Mouse (Mus musculus): ENCODE measurements at regions not wholly inside any gene's neighbourhood (a gene's known extent, or its start where the extent isn't known, plus 50 kb on each side); places are given as distances from the start of the nearest gene placed in this dataset.
A peak's percentile ranks its signal among the peaks of the same experiment; 100 is the strongest.

- Histone ChIP-seq H3K9me3 (replicated peaks; ENCODE audit: control insufficient read depth, low read length) (no peaks in the 10 kb centered on the region), H3K27ac (ENCODE audit: low read depth) (no peak overlapping the region), H3K27me3 (ENCODE audit: control insufficient read depth, insufficient read depth, low read length) (no peaks in the 10 kb centered on the region), H3K9ac (replicated peaks; ENCODE audit: low read depth, low read length) (no peak overlapping the region), H3K4me3 (ENCODE audit: low read depth, low read length) (no peak overlapping the region), H3K36me3 (replicated peaks; ENCODE audit: control insufficient read depth, insufficient read depth, low read length) (no peaks in the 10 kb centered on the region), H3K4me2 (ENCODE audit: low read depth, low read length) (no peak overlapping the region), H3K4me1 (ENCODE audit: control insufficient read depth, insufficient read depth) (no peaks in the 10 kb centered on the region)
- no peak for TF ChIP-seq CTCF (IDR thresholded peaks at IDR 0.05; ENCODE audit: low read depth)
- TF ChIP-seq EP300 (IDR thresholded peaks at IDR 0.05; ENCODE audit: low read depth): no peak
- DNase-seq (ENCODE audit: low spot score) (no peak), ATAC-seq (ENCODE audit: insufficient read depth, low read depth) (no peak)
Measured at GRCm38 (mm10) chr6:148719062-148719461, 112.2 kb downstream of the Ipo8 start.

GRCm38 (mm10) chr6:148710406-148710805 lies 120.9 kb downstream of the Ipo8 start:
- TF ChIP-seq CTCF (IDR thresholded peaks at IDR 0.05; ENCODE audit: low read depth) (no peak), EP300 (IDR thresholded peaks at IDR 0.05; ENCODE audit: low read depth) (no peak)
- no peak overlapping the region for H3K4me3 ChIP-seq (ENCODE audit: low read depth, low read length)
- 76% methylated on average over 3 of the region's 3 CpGs for WGBS
- H3K9me3 ChIP-seq (replicated peaks; ENCODE audit: control insufficient read depth, low read length): no peaks in the 10 kb centered on the region
- ATAC-seq (ENCODE audit: insufficient read depth, low read depth) (no peak), DNase-seq (ENCODE audit: low spot score) (no peak)
- no peaks in the 10 kb centered on the region for H3K36me3 ChIP-seq (replicated peaks; ENCODE audit: control insufficient read depth, insufficient read depth, low read length)
- H3K4me1 ChIP-seq (ENCODE audit: control insufficient read depth, insufficient read depth): no peaks in the 10 kb centered on the region
- H3K27me3 ChIP-seq (ENCODE audit: control insufficient read depth, insufficient read depth, low read length): no peaks in the 10 kb centered on the region
- H3K27ac ChIP-seq (ENCODE audit: low read depth): no peak overlapping the region
- no peak overlapping the region for H3K4me2 ChIP-seq (ENCODE audit: low read depth, low read length)
- no peak overlapping the region for H3K9ac ChIP-seq (replicated peaks; ENCODE audit: low read depth, low read length)

DNA sequence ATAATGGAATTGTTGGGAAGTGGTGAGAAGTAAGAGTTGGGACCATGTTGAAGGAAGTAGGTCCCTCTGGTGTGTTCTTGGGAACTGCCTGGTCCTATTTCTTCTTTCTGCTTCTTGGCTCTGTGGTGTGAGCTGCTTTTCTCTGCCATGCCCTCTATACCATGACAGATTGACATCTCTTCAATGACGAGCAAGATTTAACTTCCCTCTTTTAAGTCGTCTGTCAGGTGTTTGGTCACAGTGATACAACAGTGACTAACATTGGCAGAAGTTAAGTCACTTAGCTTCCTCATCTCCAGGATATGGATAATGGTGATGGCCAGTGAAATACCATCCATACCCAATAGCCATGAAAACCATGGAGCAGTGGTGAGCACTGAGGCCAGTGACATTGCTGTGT lies 122.9 kb downstream of the Ipo8 start:
- WGBS: 86% methylated on average over 2 of the region's 2 CpGs
- ATAC-seq (ENCODE audit: insufficient read depth, low read depth): no peak
- no peak for TF ChIP-seq EP300 (IDR thresholded peaks at IDR 0.05; ENCODE audit: low read depth)
- TF ChIP-seq CTCF (IDR thresholded peaks at IDR 0.05; ENCODE audit: low read depth): no peak

GRCm38 (mm10) chr6:148705711-148706110 lies 125.6 kb downstream of the Ipo8 start:
- no peak overlapping the region for H3K27ac ChIP-seq (ENCODE audit: low read depth)
- H3K9me3 ChIP-seq (replicated peaks; ENCODE audit: control insufficient read depth, low read length): no peaks in the 10 kb centered on the region
- H3K4me3 ChIP-seq (ENCODE audit: low read depth, low read length): no peak overlapping the region
- DNase-seq (ENCODE audit: low spot score) (peak; percentile 15), ATAC-seq (ENCODE audit: insufficient read depth, low read depth) (no peak)
- H3K9ac ChIP-seq (replicated peaks; ENCODE audit: low read depth, low read length): no peak overlapping the region
- no peaks in the 10 kb centered on the region for H3K36me3 ChIP-seq (replicated peaks; ENCODE audit: control insufficient read depth, insufficient read depth, low read length)
- WGBS: 32% methylated on average over 2 of the region's 2 CpGs
- no peaks in the 10 kb centered on the region for H3K27me3 ChIP-seq (ENCODE audit: control insufficient read depth, insufficient read depth, low read length)
- TF ChIP-seq CTCF (IDR thresholded peaks at IDR 0.05; ENCODE audit: low read depth) (peak; percentile 48), EP300 (IDR thresholded peaks at IDR 0.05; ENCODE audit: low read depth) (no peak)
- no peak overlapping the region for H3K4me2 ChIP-seq (ENCODE audit: low read depth, low read length)
- H3K4me1 ChIP-seq (ENCODE audit: control insufficient read depth, insufficient read depth): no peaks in the 10 kb centered on the region

More for the DNA sequence above, 122.9 kb downstream of the Ipo8 start:
- H3K4me3 ChIP-seq (ENCODE audit: low read depth, low read length): no peak overlapping the region
- no peaks in the 10 kb centered on the region for H3K36me3 ChIP-seq (replicated peaks; ENCODE audit: control insufficient read depth, insufficient read depth, low read length)
- H3K9me3 ChIP-seq (replicated peaks; ENCODE audit: control insufficient read depth, low read length): no peaks in the 10 kb centered on the region
- H3K4me2 ChIP-seq (ENCODE audit: low read depth, low read length): no peak overlapping the region
- H3K9ac ChIP-seq (replicated peaks; ENCODE audit: low read depth, low read length): no peak overlapping the region
- no peak for DNase-seq (ENCODE audit: low spot score)
- H3K4me1 ChIP-seq (ENCODE audit: control insufficient read depth, insufficient read depth): no peaks in the 10 kb centered on the region
- no peak overlapping the region for H3K27ac ChIP-seq (ENCODE audit: low read depth)
- no peaks in the 10 kb centered on the region for H3K27me3 ChIP-seq (ENCODE audit: control insufficient read depth, insufficient read depth, low read length)

DNA sequence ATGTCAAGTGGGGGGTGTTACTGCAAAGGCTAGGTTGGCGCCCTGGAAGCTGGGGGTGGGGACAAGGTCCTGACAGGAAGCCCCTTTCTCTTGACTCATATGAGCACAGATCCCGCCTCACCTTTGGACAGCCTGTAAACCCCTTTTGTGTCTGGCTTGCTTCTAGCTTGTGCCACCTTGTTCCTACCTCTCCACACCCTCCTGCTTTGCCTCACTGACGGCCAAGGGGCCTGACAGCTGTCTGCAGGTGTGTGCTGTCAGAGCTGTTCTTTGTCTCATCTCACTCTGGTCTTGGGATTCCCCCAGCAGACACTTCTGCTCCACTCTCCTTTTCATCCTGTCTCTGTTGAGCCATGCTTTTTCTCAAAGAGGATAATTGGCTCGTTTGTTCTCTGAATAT lies 137.9 kb downstream of the Ipo8 start:
- no peak overlapping the region for H3K27ac ChIP-seq (ENCODE audit: low read depth)
- ATAC-seq (ENCODE audit: insufficient read depth, low read depth) (0 out of 2 replicates have a peak, but pooled peaks have one; percentile 36), DNase-seq (ENCODE audit: low spot score) (no peak)
- no peak overlapping the region for H3K4me3 ChIP-seq (ENCODE audit: low read depth, low read length)
- H3K36me3 ChIP-seq (replicated peaks; ENCODE audit: control insufficient read depth, insufficient read depth, low read length): no peaks in the 10 kb centered on the region
- H3K9me3 ChIP-seq (replicated peaks; ENCODE audit: control insufficient read depth, low read length): no peaks in the 10 kb centered on the region
- H3K4me2 ChIP-seq (ENCODE audit: low read depth, low read length): no peak overlapping the region
- H3K9ac ChIP-seq (replicated peaks; ENCODE audit: low read depth, low read length): no peak overlapping the region
- H3K4me1 ChIP-seq (ENCODE audit: control insufficient read depth, insufficient read depth): no peaks in the 10 kb centered on the region
- no peak for TF ChIP-seq CTCF (IDR thresholded peaks at IDR 0.05; ENCODE audit: low read depth)
- no peak for TF ChIP-seq EP300 (IDR thresholded peaks at IDR 0.05; ENCODE audit: low read depth)
- no peaks in the 10 kb centered on the region for H3K27me3 ChIP-seq (ENCODE audit: control insufficient read depth, insufficient read depth, low read length)
- 12% methylated on average over 4 of the region's 4 CpGs for WGBS

GRCm38 (mm10) chr6:148687770-148688169 lies 143.5 kb downstream of the Ipo8 start:
- Histone ChIP-seq H3K4me2 (ENCODE audit: low read depth, low read length) (no peak overlapping the region), H3K36me3 (replicated peaks; ENCODE audit: control insufficient read depth, insufficient read depth, low read length) (no peaks in the 10 kb centered on the region), H3K4me3 (ENCODE audit: low read depth, low read length) (no peak overlapping the region), H3K9me3 (replicated peaks; ENCODE audit: control insufficient read depth, low read length) (no peaks in the 10 kb centered on the region), H3K27me3 (ENCODE audit: control insufficient read depth, insufficient read depth, low read length) (no peaks in the 10 kb centered on the region), H3K9ac (replicated peaks; ENCODE audit: low read depth, low read length) (no peak overlapping the region), H3K27ac (ENCODE audit: low read depth) (no peak overlapping the region), H3K4me1 (ENCODE audit: control insufficient read depth, insufficient read depth) (no peaks in the 10 kb centered on the region)
- TF ChIP-seq CTCF (IDR thresholded peaks at IDR 0.05; ENCODE audit: low read depth) (peak; percentile 67), EP300 (IDR thresholded peaks at IDR 0.05; ENCODE audit: low read depth) (no peak)
- no peak for ATAC-seq (ENCODE audit: insufficient read depth, low read depth)
- peak; percentile 18 for DNase-seq (ENCODE audit: low spot score)
- WGBS: 28% methylated on average over 3 of the region's 4 CpGs
